In genomic region chr2:51752941-51753564, GRCm38 (mm10) we compare ENCODE assay signal across 13 mouse cellular contexts.
DNase-seq lines count a peak whose midpoint lies in the region; ATAC-seq and TF ChIP-seq lines count a peak whose summit lies in the region.
"Had no signal": no experiment of that assay in that cellular context is flagged by ENCODE, and none has a peak within 500 bp of the region (broad histone marks: within the 10 kb centered on the region; RNA-seq: fewer than 3 reads in every experiment).

No protein-coding gene starts in this region.

- no peak overlapping the region for H3K4me3 ChIP-seq in gastrocnemius, adult 2 months
- no peak overlapping the region for H3K4me3 ChIP-seq in hindbrain, embryonic 13.5 days
- H3K4me3 ChIP-seq in neural tube, embryonic 13.5 days = no peak overlapping the region
- H3K4me3 ChIP-seq in heart, adult 2 months = no peak overlapping the region
- no peak overlapping the region for H3K4me3 ChIP-seq in intestine, postnatal 0 days (ENCODE audit: low read depth, low read length)
- H3K4me3 ChIP-seq: heart, embryonic 12.5 days; limb, embryonic 15.5 days had no signal

- H3K9ac ChIP-seq in hindbrain, embryonic 13.5 days = no peak overlapping the region
- no peak overlapping the region; the same call in 1 of the 2 replicates for H3K9ac ChIP-seq in neural tube, embryonic 13.5 days
- no peak overlapping the region for H3K9ac ChIP-seq in heart, adult 2 months (ENCODE audit: low read depth, low read length)
- no peak overlapping the region for H3K9ac ChIP-seq in intestine, postnatal 0 days (ENCODE audit: low read depth, low read length)
- H3K9ac ChIP-seq: heart, embryonic 12.5 days; limb, embryonic 15.5 days had no signal

- TF ChIP-seq EP300 in heart, adult 2 months (IDR thresholded peaks at IDR 0.05; ENCODE audit: insufficient read depth, low read depth, low read length) = no peak

- no peak for DNase-seq in gastrocnemius, adult 2 months
- no peak for DNase-seq in gastrocnemius, postnatal 10 days
- DNase-seq in cerebellum, postnatal 14 days = peak; percentile 52 to 74
- no peak for DNase-seq in heart, adult 2 months
- no peak for DNase-seq in thymus, adult 18-20 months
- DNase-seq: lung, postnatal 36 days had no signal

- peak overlapping the region; percentile 35 for H3K4me2 ChIP-seq in hindbrain, embryonic 13.5 days
- peak overlapping the region; percentile 34 for H3K4me2 ChIP-seq in neural tube, embryonic 13.5 days
- H3K4me2 ChIP-seq in intestine, postnatal 0 days (replicated peaks; ENCODE audit: low read depth) = no peak overlapping the region
- H3K4me2 ChIP-seq: heart, embryonic 12.5 days; limb, embryonic 15.5 days had no signal

- peaks cover 18% of the 10 kb centered on the region for H3K4me1 ChIP-seq in hindbrain, embryonic 13.5 days (replicated peaks)
- peaks cover 25% of the 10 kb centered on the region for H3K4me1 ChIP-seq in neural tube, embryonic 13.5 days (replicated peaks)
- no peaks in the 10 kb centered on the region for H3K4me1 ChIP-seq in heart, adult 2 months (ENCODE audit: control insufficient read depth, insufficient read depth, low read length)
- H3K4me1 ChIP-seq in intestine, postnatal 0 days (replicated peaks; ENCODE audit: control insufficient read depth, insufficient read depth, low read length) = no peaks in the 10 kb centered on the region
- H3K4me1 ChIP-seq: limb, embryonic 15.5 days had no signal

- ATAC-seq in hindbrain, embryonic 13.5 days (ENCODE audit: low FRiP score) = peak; percentile 90
- ATAC-seq in neural tube, embryonic 13.5 days (ENCODE audit: low read depth) = peak; percentile 94
- no peak for ATAC-seq in intestine, postnatal 0 days
- ATAC-seq: intestine, embryonic 16.5 days; Patski had no signal

- no peaks in the 10 kb centered on the region for H3K27me3 ChIP-seq in hindbrain, embryonic 13.5 days
- H3K27me3 ChIP-seq in neural tube, embryonic 13.5 days = no peaks in the 10 kb centered on the region
- H3K27me3 ChIP-seq in heart, adult 2 months (ENCODE audit: control insufficient read depth, insufficient read depth, low read length) = no peaks in the 10 kb centered on the region
- H3K27me3 ChIP-seq in intestine, postnatal 0 days (replicated peaks; ENCODE audit: control insufficient read depth, insufficient read depth, low read length) = no peaks in the 10 kb centered on the region
- H3K27me3 ChIP-seq: heart, embryonic 12.5 days; limb, embryonic 15.5 days; Patski had no signal

- no peaks in the 10 kb centered on the region for H3K79me2 ChIP-seq in heart, adult 2 months (replicated peaks; ENCODE audit: control insufficient read depth, insufficient read depth, low read length)

- TF ChIP-seq POLR2A in heart, adult 2 months (IDR thresholded peaks at IDR 0.05; ENCODE audit: insufficient read depth, low read depth, low read length) = no peak

- peaks cover 4% of the 10 kb centered on the region; the same call in 1 of the 2 replicates for H3K9me3 ChIP-seq in hindbrain, embryonic 13.5 days
- no peaks in the 10 kb centered on the region for H3K9me3 ChIP-seq in neural tube, embryonic 13.5 days
- H3K9me3 ChIP-seq in intestine, postnatal 0 days (ENCODE audit: control insufficient read depth) = no peaks in the 10 kb centered on the region
- H3K9me3 ChIP-seq: heart, embryonic 12.5 days; limb, embryonic 15.5 days had no signal

- 19% methylated on average over 12 of the region's 12 CpGs for WGBS in hindbrain, embryonic 13.5 days
- 12% methylated on average over 12 of the region's 12 CpGs for WGBS in neural tube, embryonic 13.5 days
- WGBS in heart, adult 2 months = 76% methylated on average over 12 of the region's 12 CpGs
- WGBS in intestine, postnatal 0 days = 66% methylated on average over 12 of the region's 12 CpGs

- no peaks in the 10 kb centered on the region for H3K36me3 ChIP-seq in hindbrain, embryonic 13.5 days
- H3K36me3 ChIP-seq in neural tube, embryonic 13.5 days = no peaks in the 10 kb centered on the region
- no peaks in the 10 kb centered on the region for H3K36me3 ChIP-seq in heart, adult 2 months (ENCODE audit: control insufficient read depth, insufficient read depth, low read length)
- H3K36me3 ChIP-seq in intestine, postnatal 0 days (ENCODE audit: control insufficient read depth, insufficient read depth) = no peaks in the 10 kb centered on the region
- H3K36me3 ChIP-seq: heart, embryonic 12.5 days; limb, embryonic 15.5 days had no signal

- TF ChIP-seq CTCF in gastrocnemius, adult 2 months (IDR thresholded peaks at IDR 0.05) = peak; percentile 13; the same call in 1 of the 2 replicates
- no peak for TF ChIP-seq CTCF in heart, adult 2 months (IDR thresholded peaks at IDR 0.05)
- TF ChIP-seq CTCF in intestine, postnatal 0 days (IDR thresholded peaks at IDR 0.05; ENCODE audit: low read depth) = no peak

- no peak overlapping the region for H3K27ac ChIP-seq in gastrocnemius, adult 2 months
- H3K27ac ChIP-seq in hindbrain, embryonic 13.5 days = peak overlapping the region; percentile 69
- peak overlapping the region; percentile 62 for H3K27ac ChIP-seq in neural tube, embryonic 13.5 days (replicated peaks)
- H3K27ac ChIP-seq in heart, adult 2 months = no peak overlapping the region
- H3K27ac ChIP-seq in intestine, postnatal 0 days (ENCODE audit: low read depth, low read length) = no peak overlapping the region
- H3K27ac ChIP-seq: limb, embryonic 15.5 days had no signal

- intact Hi-C loops in gastrocnemius, adult 2 months (cut with DNase I) = no loop called here
- intact Hi-C loops in heart, adult 2 months (cut with DNase I) = no loop called here

Comparison
In these comparisons a context has a peak if more than half of its experiments do, and no peak if none do; other contexts are left out.
1. DNase-seq: peak in cerebellum, postnatal 14 days (2 of 2); none in gastrocnemius, adult 2 months (single experiment), gastrocnemius, postnatal 10 days (single experiment), heart, adult 2 months (0 of 2) and thymus, adult 18-20 months (0 of 2).
2. H3K27ac ChIP-seq: peak in hindbrain, embryonic 13.5 days (single experiment) and neural tube, embryonic 13.5 days (single experiment); none in gastrocnemius, adult 2 months (single experiment), heart, adult 2 months (single experiment) and intestine, postnatal 0 days (single experiment).